Mouse (Mus musculus) ES-Bruce4 (cell line): ENCODE data around the gene Tmem268.

Experiments used
- CTCF ChIP-seq: IDR thresholded peaks from one replicate; pipeline ENCODE4 v1.8.1; 2011; ENCODE audit warnings: low read depth, low read length
- POLR2A ChIP-seq: IDR thresholded peaks from one replicate; pipeline ENCODE4 v1.8.1; 2011; ENCODE audit warnings: low read length; ENCODE audit not compliant: insufficient read depth

- TF ChIP-seq POLR2A (no peak), CTCF (no peak)
Observed at GRCm38 (mm10) chr4:63608391-63608790, 49.8 kb downstream of the Tmem268 start.
